Mouse (Mus musculus): Measurements from ENCODE around the gene Khnyn. TPM values are rescaled to one million over a fixed set of nuclear protein-coding genes. Genes with fewer than 3 reads are reported as not detected.

Khnyn gene
- 1 to 10 TPM; 7.1 to 8.2 TPM for total RNA-seq (2021)
- long read RNA-seq, experiment 1, full-length matches to known transcripts, result 5 of 11 reads
- long read RNA-seq, experiment 1, partial matches to known transcripts, result 1 of 11 reads
- long read RNA-seq, experiment 1, other reads (novel, unspliced or antisense), result 5 of 11 reads
- long read RNA-seq, experiment 2, full-length matches to known transcripts, result 10 of 15 reads
- long read RNA-seq, experiment 2, partial matches to known transcripts, result 2 of 15 reads
- long read RNA-seq, experiment 2, other reads (novel, unspliced or antisense), result 3 of 15 reads

GRCm38 (mm10) chr14:55884713-55885113, at the start of gene Khnyn:
Gene Khnyn, plus strand, starts transcription at chr14:55884947.
- intact Hi-C loops (cut with DNase I; ENCODE audit: low total_unique reads), result no loop called here
- peak; percentile 95 for DNase-seq

- intact Hi-C loops (cut with DNase I; ENCODE audit: low total_unique reads), result no loop called here
- DNase-seq, result no peak
Measured at GRCm38 (mm10) chr14:55838312-55838711, 46.4 kb upstream of the Khnyn start.

GRCm38 (mm10) chr14:55838740-55839139, 46.0 kb upstream of the Khnyn start:
- intact Hi-C loops (cut with DNase I; ENCODE audit: low total_unique reads), result no loop called here

GRCm38 (mm10) chr14:55840853-55841366, 43.8 kb upstream of the Khnyn start:
- intact Hi-C loops (cut with DNase I; ENCODE audit: low total_unique reads), result no loop called here
- no peak for DNase-seq

More at GRCm38 (mm10) chr14:55838740-55839139, 46.0 kb upstream of the Khnyn start:
- no peak for DNase-seq

GRCm38 (mm10) chr14:55842794-55843193, 42.0 kb upstream of the Khnyn start:
- intact Hi-C loops (cut with DNase I; ENCODE audit: low total_unique reads), result no loop called here
- no peak for DNase-seq

GRCm38 (mm10) chr14:55845506-55846294, 39.0 kb upstream of the Khnyn start:
- intact Hi-C loops (cut with DNase I; ENCODE audit: low total_unique reads), result no loop called here
- DNase-seq, result no peak

- DNase-seq, result no peak
- intact Hi-C loops (cut with DNase I; ENCODE audit: low total_unique reads), result no loop called here
Measured at GRCm38 (mm10) chr14:55850885-55851284, 33.9 kb upstream of the Khnyn start.

GRCm38 (mm10) chr14:55852646-55853551, 31.8 kb upstream of the Khnyn start:
- DNase-seq, result no peak
- intact Hi-C loops (cut with DNase I; ENCODE audit: low total_unique reads), result no loop called here

- DNase-seq, result peak; percentile 80
- intact Hi-C loops (cut with DNase I; ENCODE audit: low total_unique reads), result no loop called here
Measured at GRCm38 (mm10) chr14:55853621-55854285, 31.0 kb upstream of the Khnyn start, which contains the start of gene Nynrin. Gene Nynrin, plus strand, starts transcription at chr14:55854010.

GRCm38 (mm10) chr14:55854406-55855100, 30.2 kb upstream of the Khnyn start:
- no peak for DNase-seq
- intact Hi-C loops (cut with DNase I; ENCODE audit: low total_unique reads), result no loop called here

GRCm38 (mm10) chr14:55855101-55855561, 29.6 kb upstream of the Khnyn start:
- intact Hi-C loops (cut with DNase I; ENCODE audit: low total_unique reads), result no loop called here

GRCm38 (mm10) chr14:55857588-55857987, 27.2 kb upstream of the Khnyn start:
- intact Hi-C loops (cut with DNase I; ENCODE audit: low total_unique reads), result no loop called here
- no peak for DNase-seq

More at GRCm38 (mm10) chr14:55855101-55855561, 29.6 kb upstream of the Khnyn start:
- DNase-seq, result no peak

GRCm38 (mm10) chr14:55862186-55862585, 22.6 kb upstream of the Khnyn start:
- intact Hi-C loops (cut with DNase I; ENCODE audit: low total_unique reads), result loop anchor here (5.0 kb wide), 1 partner anchor 40 kb away; the partner anchor contains the start of gene Nfatc4
- no peak for DNase-seq

GRCm38 (mm10) chr14:55862970-55863369, 21.8 kb upstream of the Khnyn start:
- intact Hi-C loops (cut with DNase I; ENCODE audit: low total_unique reads), result loop anchor here (5.0 kb wide), 1 partner anchor 41 kb away; the partner anchor contains the start of gene Nfatc4
- DNase-seq, result no peak

GRCm38 (mm10) chr14:55863773-55864172, 21.0 kb upstream of the Khnyn start:
- DNase-seq, result peak; percentile 74
- intact Hi-C loops (cut with DNase I; ENCODE audit: low total_unique reads), result loop anchor here (5.0 kb wide), 1 partner anchor 41 kb away; the partner anchor contains the start of gene Nfatc4

- intact Hi-C loops (cut with DNase I; ENCODE audit: low total_unique reads), result no loop called here
- DNase-seq, result no peak
Measured at GRCm38 (mm10) chr14:55866962-55867361, 17.8 kb upstream of the Khnyn start.

- intact Hi-C loops (cut with DNase I; ENCODE audit: low total_unique reads), result no loop called here
- no peak for DNase-seq
Measured at GRCm38 (mm10) chr14:55868230-55869026, 16.3 kb upstream of the Khnyn start.
